Mouse (Mus musculus): Measurements from ENCODE around the gene Sf3b4. TPM values are rescaled to one million over a fixed set of nuclear protein-coding genes. Genes with fewer than 3 reads are reported as not detected.
"Not testable (repeated sequence)": the region's sequence is repeated elsewhere in the genome, so short reads cannot be mapped to it uniquely, and the experiment has no call there.

The Sf3b4 gene
- total RNA-seq, 1 experiment from 2014 or later = 52.0 TPM

DNA sequence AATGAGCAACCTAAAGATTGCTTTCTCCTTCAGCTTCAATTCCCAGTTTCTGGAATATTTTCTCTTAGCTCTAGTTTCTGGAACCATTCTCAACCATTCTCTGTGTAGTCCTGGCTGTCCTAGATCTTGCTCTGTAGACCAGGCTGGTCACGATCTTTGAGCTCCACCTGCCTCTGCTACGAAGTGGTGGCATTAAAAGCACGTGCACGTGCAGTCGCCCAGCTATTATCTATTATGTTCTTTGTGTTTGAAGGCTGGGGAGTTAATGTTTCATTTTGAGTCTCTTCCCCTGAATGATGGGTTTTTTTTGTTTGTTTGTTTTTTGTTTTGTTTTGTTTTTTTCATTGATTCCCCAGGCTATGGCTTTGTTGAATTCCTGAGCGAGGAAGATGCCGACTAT, 1.1 kb downstream of the Sf3b4 start:
- no peak for DNase-seq

DNA sequence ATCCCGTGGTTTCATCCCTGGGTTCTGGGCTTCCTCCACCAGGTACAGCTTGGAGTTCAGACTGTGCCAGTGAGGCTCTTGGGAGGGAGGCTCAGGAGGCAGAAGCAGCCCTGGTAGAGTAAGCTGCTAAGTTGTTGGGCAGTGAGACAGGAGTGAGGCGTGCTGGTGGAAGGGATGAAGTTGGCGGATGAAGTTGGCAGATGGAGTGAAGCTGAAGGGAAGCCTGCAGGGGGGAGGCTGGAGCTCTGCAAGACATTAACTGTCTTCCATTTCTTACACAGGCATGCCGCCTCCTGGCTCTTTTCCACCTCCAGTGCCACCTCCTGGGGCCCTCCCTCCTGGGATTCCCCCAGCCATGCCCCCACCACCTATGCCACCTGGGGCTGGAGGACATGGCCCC, 1.9 kb downstream of the Sf3b4 start:
- not testable (repeated sequence) for DNase-seq

- DNase-seq = no peak
Observed at GRCm38 (mm10) chr3:96175251-96175650, 3.1 kb downstream of the Sf3b4 start.

DNA sequence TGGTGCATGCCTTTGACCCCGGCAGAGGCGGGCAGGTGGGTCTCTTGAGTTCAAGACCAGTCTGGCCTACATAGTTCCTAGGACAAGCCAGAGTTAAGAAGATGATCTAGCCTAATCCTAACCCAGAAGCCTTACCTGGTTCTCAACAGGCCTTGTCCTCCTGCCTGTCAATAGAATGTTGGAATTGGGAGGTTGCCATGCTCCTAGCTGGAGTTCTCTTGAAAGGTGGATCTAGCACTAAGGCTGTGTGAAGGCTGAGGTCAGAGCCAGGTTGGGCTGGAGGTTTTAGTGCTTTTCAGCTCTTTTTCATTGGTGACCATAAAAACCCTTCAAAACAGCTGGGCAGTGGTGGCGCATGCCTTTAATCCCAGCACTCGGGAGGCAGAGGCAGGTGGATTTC, 6.3 kb downstream of the Sf3b4 start:
- no peak for DNase-seq

GRCm38 (mm10) chr3:96178902-96179301, 6.8 kb downstream of the Sf3b4 start:
- DNase-seq = no peak

DNA sequence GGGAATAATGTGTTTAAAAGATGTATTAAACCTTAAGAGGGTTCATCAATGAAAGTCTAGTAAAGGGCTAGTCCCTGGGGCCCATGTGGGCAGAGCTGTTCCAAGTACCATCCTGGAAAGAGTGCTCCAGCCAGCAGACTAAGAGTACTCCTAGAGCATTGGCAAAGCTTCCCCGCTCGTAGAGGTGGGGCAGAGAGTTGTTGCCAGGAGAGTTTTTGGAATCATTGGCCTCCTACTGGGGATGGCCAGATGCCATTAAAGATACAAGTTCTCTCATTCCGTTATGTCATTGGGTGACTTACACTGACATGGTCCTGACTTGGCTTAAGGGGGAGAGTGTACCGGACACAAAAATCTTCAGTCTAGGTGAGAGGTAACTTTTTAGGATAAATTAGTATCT, 7.4 kb downstream of the Sf3b4 start:
- peak; percentile 70 for DNase-seq

GRCm38 (mm10) chr3:96180727-96181477, 8.8 kb downstream of the Sf3b4 start, which contains the start of gene Sv2a:
Gene Sv2a, plus strand, starts transcription at chr3:96181151.
- DNase-seq = peak; percentile 79

- no peak for DNase-seq
Observed at GRCm38 (mm10) chr3:96181510-96182381, 9.6 kb downstream of the Sf3b4 start.

DNA sequence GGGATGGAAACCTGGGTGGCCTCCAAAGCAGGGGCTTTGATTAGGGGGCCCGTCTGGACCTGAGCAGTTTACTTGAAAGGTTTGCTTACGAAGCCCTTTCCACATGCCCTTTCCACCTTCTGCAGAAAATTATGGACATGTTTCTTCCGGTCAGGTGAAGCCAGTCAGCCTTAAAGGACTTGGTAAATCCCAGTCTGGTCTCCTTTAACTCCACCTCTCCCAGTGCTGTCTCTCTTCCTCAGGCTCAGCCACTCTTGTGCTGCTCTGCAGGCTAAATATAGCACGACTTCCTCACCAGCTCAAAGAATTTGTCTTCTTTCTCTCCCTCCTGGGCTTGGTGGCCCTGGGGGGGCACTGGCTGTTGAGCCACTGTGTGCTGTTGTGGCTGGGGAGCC, 10.2 kb downstream of the Sf3b4 start:
- DNase-seq = no peak

DNA sequence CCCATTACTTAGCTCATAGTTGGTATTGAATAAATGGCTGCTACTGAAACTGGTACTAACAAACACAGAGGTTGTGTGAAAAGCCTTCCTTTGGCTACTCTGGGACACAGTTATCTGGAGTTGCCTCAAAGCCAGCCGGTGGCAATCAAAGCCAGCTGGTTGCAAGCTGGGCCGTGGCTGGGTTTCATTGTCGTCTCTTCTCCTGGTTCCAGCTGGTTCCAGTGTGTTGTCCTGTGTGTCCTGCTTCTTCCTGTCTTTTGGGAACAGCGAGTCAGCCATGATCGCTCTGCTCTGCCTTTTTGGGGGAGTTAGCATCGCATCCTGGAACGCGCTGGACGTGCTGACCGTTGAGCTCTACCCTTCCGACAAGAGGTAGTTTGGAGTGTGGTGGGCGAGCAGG, 20.8 kb downstream of the Sf3b4 start:
- no peak for DNase-seq

DNA sequence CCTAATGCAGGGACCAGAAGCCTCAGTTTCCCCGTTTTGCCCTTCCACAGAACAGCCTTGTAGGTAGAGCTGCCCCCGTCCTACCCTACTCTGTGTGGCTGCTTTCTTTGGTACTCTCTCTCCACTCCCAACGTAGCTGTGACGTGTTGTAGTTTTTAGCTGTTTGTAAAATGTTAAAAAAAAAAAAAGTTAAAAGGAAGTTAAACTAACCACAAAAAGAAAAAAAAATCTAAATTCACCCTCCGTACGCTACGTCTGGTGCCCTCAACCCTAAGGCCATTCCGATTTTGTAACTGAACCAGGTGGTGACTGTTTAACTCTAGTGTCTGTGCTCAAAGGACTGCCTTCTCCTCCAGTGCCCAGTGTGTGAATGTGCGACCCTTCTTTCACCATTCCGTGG, 22.8 kb downstream of the Sf3b4 start:
- DNase-seq = no peak

DNA sequence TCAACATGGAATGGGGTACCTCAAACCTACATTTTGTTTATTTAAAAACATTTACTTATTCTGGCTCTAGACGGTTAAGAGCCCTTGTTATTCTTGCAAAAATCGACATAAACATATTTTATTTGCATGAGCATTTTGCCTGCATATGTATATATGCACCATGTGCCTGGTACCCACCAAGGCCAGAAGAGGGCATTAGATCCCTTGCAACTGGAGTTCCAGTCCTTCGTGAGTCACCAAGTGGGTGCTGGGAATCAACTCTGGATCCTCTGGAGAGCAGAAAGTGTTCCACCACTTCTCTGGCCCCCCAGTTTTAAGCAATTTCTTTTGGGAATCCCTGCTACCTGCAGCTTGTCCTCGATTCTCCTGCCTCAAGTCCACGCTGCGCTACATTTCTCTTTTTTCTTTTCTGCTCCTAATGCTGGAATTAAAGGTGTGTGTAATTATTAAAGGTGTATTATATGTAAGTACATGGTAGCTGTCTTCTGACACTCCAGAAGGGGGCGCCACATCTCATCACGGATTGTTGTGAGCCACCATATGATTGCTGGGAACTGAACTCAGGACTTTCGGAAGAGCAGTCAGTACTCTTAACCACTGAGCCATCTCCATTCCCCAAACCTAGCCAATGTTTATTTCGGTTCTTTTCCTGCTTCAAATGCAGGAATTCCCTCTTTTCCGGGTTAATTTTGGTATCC, 23.6 kb downstream of the Sf3b4 start:
- DNase-seq = no peak

DNA sequence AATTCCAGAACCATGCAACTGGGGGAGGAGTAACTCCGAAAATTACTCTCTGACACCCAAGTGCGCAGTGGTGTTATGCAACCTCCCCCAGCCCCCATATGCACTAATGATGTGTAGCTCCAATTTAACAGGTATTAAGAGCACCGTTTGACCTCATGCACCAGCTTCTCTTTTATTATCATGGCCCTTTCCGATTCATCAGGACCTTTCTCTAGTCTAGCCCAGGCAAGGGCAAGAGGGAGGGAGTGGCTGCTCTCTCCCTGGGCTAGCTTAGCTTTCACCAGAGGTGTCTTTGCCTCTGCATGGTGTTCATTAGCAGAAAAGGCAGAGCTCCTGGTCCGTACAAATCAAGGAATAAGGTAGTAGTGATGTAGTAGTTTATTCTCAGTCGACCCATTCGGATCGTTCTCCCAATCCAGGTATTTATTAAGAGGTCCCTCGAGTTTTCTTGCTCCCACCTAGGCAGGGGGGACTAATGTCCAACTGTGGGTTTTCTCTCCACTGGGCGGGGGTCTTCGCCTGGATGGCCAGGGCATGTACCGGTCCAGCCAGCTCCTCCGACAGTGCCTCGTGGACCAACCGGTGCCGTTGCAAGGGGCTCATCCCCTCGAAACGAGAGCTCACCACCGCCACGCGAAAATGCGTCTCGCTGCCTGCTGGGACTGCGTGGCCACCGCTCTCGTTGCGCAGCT, 24.5 kb downstream of the Sf3b4 start:
- no peak for DNase-seq

- peak; percentile 92 for DNase-seq
Observed at GRCm38 (mm10) chr3:96197129-96197749, 25.1 kb downstream of the Sf3b4 start.

DNA sequence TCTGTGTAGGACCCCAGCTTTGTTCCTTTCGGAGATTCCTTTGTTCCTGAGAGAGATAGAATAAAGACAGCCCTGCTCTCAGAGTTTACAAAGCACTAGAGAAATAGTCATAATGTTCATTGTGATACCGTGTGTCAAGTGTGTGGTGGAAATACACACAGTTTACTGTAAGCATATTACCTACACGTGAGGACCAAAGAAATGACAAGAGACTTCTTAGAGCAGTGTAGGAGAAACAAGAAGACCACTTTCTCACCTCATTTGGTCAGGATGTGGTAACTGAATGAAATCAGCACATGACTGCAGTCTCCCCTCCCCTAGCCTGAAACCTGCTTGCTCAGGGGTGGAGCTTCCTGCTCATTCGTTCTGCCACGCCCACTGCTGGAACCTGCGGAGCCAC, 26.0 kb downstream of the Sf3b4 start:
- no peak for DNase-seq

GRCm38 (mm10) chr3:96198601-96199251, 26.6 kb downstream of the Sf3b4 start:
- not testable (repeated sequence) for DNase-seq

DNA sequence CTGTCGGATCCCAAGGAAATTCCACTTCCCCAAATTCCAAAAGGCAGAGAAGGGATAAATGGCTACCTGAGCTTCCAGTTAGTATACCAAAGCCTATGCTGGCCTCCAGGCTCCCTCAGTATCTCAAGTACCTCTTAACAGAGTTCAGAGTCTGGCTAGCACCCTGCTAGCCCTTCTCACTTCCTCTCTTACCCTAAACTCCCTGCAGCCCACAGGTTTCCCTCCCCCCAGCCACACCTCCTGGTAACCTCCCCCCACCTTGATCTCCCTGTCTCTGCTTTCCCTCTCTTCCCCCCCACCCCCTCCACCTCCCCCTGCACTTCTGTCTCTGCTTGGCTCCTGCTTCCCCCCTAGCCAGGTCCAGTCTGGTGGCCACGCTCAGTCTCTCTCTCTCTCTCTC, 27.6 kb downstream of the Sf3b4 start:
- no peak for DNase-seq

DNA sequence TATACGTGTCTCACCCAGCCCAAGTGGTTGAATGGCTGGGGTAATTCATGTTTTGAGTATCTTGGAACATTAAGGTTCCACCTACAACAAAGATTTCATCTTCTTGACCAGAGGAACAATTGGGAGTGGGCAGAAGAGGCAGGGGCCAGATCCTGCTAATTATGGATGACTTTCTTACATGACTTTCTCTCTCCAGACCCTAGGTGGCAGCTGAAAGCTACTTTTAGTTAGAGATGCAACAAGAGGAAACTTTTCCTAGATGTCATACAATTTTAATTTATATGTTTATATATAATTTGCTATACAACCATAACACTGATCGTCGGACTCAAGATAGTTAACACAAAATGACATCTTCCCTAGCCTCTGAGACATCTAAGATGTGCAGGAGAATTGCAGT, 35.7 kb downstream of the Sf3b4 start:
- DNase-seq = no peak

DNA sequence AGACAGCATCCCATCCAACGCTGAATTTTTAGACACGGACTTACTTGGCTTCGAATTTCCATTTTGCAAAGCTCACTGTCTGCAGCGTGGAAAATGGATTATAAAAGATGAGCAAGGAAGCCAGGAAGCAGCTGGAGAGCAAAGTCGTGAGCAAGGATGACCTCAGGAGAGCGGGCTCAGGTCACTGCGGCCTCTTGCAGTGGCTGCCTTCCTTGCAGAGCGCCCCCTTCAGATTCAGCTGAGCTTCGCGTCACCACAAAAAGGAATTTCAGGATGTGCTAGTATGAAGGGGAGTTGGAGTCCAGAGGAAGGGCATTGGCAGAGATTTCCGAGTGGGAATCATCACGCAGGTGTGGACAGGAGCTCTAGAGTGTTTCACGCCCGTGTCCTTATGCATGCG, 37.1 kb downstream of the Sf3b4 start:
- DNase-seq = peak; percentile 60

GRCm38 (mm10) chr3:96219191-96219641, 47.1 kb downstream of the Sf3b4 start:
- peak; percentile 30 for DNase-seq

- DNase-seq = peak; percentile 81
Observed at GRCm38 (mm10) chr3:96219661-96220130, 47.6 kb downstream of the Sf3b4 start, which contains the start of the genes Bola1 and Hist2h2ab. Gene Bola1, minus strand, starts transcription at chr3:96219709. Gene Hist2h2ab, plus strand, starts transcription at chr3:96219865.

Data from adrenal gland, postnatal 14 days (tissue).